Mouse (Mus musculus) kidney, adult 18-20 months (tissue): ENCODE measurements around the gene Foxf2.

Experiments used
- DNase-seq: peaks from one replicate; pipeline ENCODE4 v3.0.0; 2021

The Foxf2 gene

GRCm38 (mm10) chr13:31626183-31626801 lies 676 bp downstream of the Foxf2 start:
- no peak for DNase-seq

- no peak for DNase-seq
These were observed 1.5 kb downstream of the Foxf2 start for GRCm38 (mm10) chr13:31626991-31627625.

- DNase-seq = no peak
These were observed 2.5 kb downstream of the Foxf2 start for GRCm38 (mm10) chr13:31627864-31628690.

GRCm38 (mm10) chr13:31628691-31629180 lies 3.1 kb downstream of the Foxf2 start:
- no peak for DNase-seq

GRCm38 (mm10) chr13:31629321-31629851 lies 3.8 kb downstream of the Foxf2 start:
- peak; percentile 32 for DNase-seq

GRCm38 (mm10) chr13:31630051-31630450 lies 4.4 kb downstream of the Foxf2 start:
- DNase-seq = no peak

GRCm38 (mm10) chr13:31630551-31630950 lies 4.9 kb downstream of the Foxf2 start:
- no peak for DNase-seq

GRCm38 (mm10) chr13:31631291-31631690 lies 5.7 kb downstream of the Foxf2 start:
- no peak for DNase-seq

GRCm38 (mm10) chr13:31632450-31632849 lies 6.8 kb downstream of the Foxf2 start:
- DNase-seq = peak; percentile 73

- no peak for DNase-seq
These were observed 7.6 kb downstream of the Foxf2 start for GRCm38 (mm10) chr13:31633259-31633658.

- DNase-seq = no peak
These were observed 9.9 kb downstream of the Foxf2 start for GRCm38 (mm10) chr13:31635546-31635945.

- no peak for DNase-seq
These were observed 15.9 kb downstream of the Foxf2 start for GRCm38 (mm10) chr13:31641517-31641916.

GRCm38 (mm10) chr13:31652131-31652745 lies 26.6 kb downstream of the Foxf2 start:
- no peak for DNase-seq

GRCm38 (mm10) chr13:31656249-31656648 lies 30.6 kb downstream of the Foxf2 start:
- DNase-seq = no peak

- no peak for DNase-seq
These were observed 32.6 kb downstream of the Foxf2 start for GRCm38 (mm10) chr13:31658212-31658611.

GRCm38 (mm10) chr13:31658963-31659362 lies 33.3 kb downstream of the Foxf2 start:
- DNase-seq = peak; percentile 55

- no peak for DNase-seq
These were observed 35.6 kb downstream of the Foxf2 start for GRCm38 (mm10) chr13:31661211-31661610.

- DNase-seq = no peak
These were observed 39.8 kb downstream of the Foxf2 start for GRCm38 (mm10) chr13:31665376-31665775.

GRCm38 (mm10) chr13:31667919-31668524 lies 42.4 kb downstream of the Foxf2 start:
- no peak for DNase-seq

GRCm38 (mm10) chr13:31672093-31672492 lies 46.5 kb downstream of the Foxf2 start:
- no peak for DNase-seq
